Mouse (Mus musculus) hematopoietic multipotent progenitor cell, adult 10-12 weeks (in vitro differentiated cells): ENCODE measurements around the gene Gm14399. TPM values are rescaled to one million over a fixed set of nuclear protein-coding genes. Genes with fewer than 3 reads are reported as not detected.

Source experiments
- polyA plus RNA-seq: library from polyadenylated mRNA; stranded (reverse); fragments of >175 nt; gene quantifications from 2 replicates; pipeline ENCODE4 v1.2.3, GENCODE M21; 2012; ENCODE audit warnings: low replicate concordance

Gene Gm14399
- 0.22 and 0.29 TPM in 2 replicates for polyA plus RNA-seq

DNA sequence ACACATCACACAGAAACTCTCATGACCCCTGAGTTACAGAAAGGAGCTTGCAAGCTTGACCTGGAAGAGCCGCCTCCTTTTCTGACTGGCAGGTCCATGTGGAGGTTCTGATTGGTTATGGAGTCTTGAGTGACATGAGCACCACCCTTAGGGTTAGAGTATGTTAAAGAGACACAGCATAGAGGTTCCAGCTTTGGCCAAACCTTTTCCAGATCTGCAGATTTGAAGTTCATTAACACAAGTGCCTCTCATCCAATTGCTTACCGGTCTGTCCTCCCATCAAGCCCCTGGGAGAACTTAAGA lies at the start of gene Gm14399:
TSS of gene Gm14399 (minus strand) at position 20 of the 303 bp plus-strand sequence.

GRCm38 (mm10) chr2:175175401-175176180 lies 33.8 kb upstream of the Gm14399 start, which contains the start of gene Gm14443:
Gene Gm14443, minus strand, starts transcription at chr2:175175871.

Other genes with a start within 250 kb of the Gm14399 start
- gene Gm14444, start 131.8 kb downstream of the Gm14399 start, polyA plus RNA-seq, result not detected in 2 replicates
- gene Gm14393, start 74.2 kb downstream of the Gm14399 start, polyA plus RNA-seq, result not detected in 2 replicates
- gene Gm14443, start 33.9 kb upstream of the Gm14399 start, polyA plus RNA-seq, result 0.02 and 0.04 TPM in 2 replicates
- 0.53 and 0.76 TPM in 2 replicates for gene Gm14391, start 64.9 kb upstream of the Gm14399 start, polyA plus RNA-seq
- gene Gm14440, start 133.1 kb upstream of the Gm14399 start, polyA plus RNA-seq, result 0.16 TPM in 1 of 2 replicates, not detected in the other
- gene Gm4631, start 196.2 kb upstream of the Gm14399 start, polyA plus RNA-seq, result 0.11 and 0.46 TPM in 2 replicates
- gene Zfp968, start 230.4 kb upstream of the Gm14399 start, polyA plus RNA-seq, result 0.38 and 0.56 TPM in 2 replicates